Mouse (Mus musculus) G1E (cell line): Measurements from ENCODE around the gene Grk1.

Experiments
- CTCF ChIP-seq: IDR thresholded peaks from 2 replicates; pipeline ENCODE4 v1.5.1; 2012; ENCODE audit warnings: low read depth, low read length, inconsistent platforms, mixed read lengths
- GATA1 ChIP-seq: IDR thresholded peaks from 2 replicates; pipeline ENCODE4 v1.6.1; 2012; ENCODE audit warnings: borderline replicate concordance, low read length, inconsistent platforms, mixed read lengths

- no peak for TF ChIP-seq GATA1
- no peak for TF ChIP-seq CTCF
These were observed 14.3 kb downstream of the Grk1 start for GRCm38 (mm10) chr8:13419111-13419639.
